Mouse (Mus musculus) left cerebral cortex, postnatal 36 days (tissue): Measurements from ENCODE around the gene Otud3. TPM values are rescaled to one million over a fixed set of nuclear protein-coding genes. Genes with fewer than 3 reads are reported as not detected.

ENCODE experiments used
- DNase-seq, 2 experiments: peaks; one replicate each; pipeline ENCODE4 v3.0.0; 2021 to 2022; ENCODE audit warnings: low spot score in 2 of 2, mixed read lengths in 1 of 2
- intact Hi-C: fragments of 180-260 bp; cut with DNase I; formaldehyde crosslinking; loops from one replicate; pipeline ENCODE4 v1.15.1; 2025
- total RNA-seq, 2 experiments: library from RNA; stranded (reverse); gene quantifications; 2 replicates each; pipeline ENCODE4 v1.2.3; 2021

Gene Otud3
- total RNA-seq, 2 experiments from 2014 or later, result 18.1 to 18.3 TPM

- intact Hi-C loops, result loop anchor here (10.0 kb wide), 1 partner anchor 294 kb away; no protein-coding TSS in a partner anchor
- DNase-seq, result peak in 1 of 2 experiments; percentile 32
Observed at GRCm38 (mm10) chr4:138859245-138859644, 54.5 kb downstream of the Otud3 start.

- intact Hi-C loops, result loop anchor here (10.0 kb wide), 1 partner anchor 294 kb away; no protein-coding TSS in a partner anchor
- peak in 1 of 2 experiments; percentile 35 for DNase-seq
Observed at GRCm38 (mm10) chr4:138858446-138858845, 55.3 kb downstream of the Otud3 start.

- intact Hi-C loops, result loop anchor here (10.0 kb wide), 1 partner anchor 293 kb away; no protein-coding TSS in a partner anchor
- DNase-seq, result no peak
Observed at GRCm38 (mm10) chr4:138857576-138857975, 56.2 kb downstream of the Otud3 start.

- intact Hi-C loops, result loop anchor here (10.0 kb wide), 1 partner anchor 292 kb away; no protein-coding TSS in a partner anchor
- peak; percentile 61 to 62 for DNase-seq
Observed at GRCm38 (mm10) chr4:138856491-138856890, 57.3 kb downstream of the Otud3 start.

GRCm38 (mm10) chr4:138855092-138855632 is 58.6 kb downstream of the Otud3 start:
- DNase-seq, result peak in 1 of 2 experiments; percentile 32
- intact Hi-C loops, result loop anchor here (10.0 kb wide), 1 partner anchor 290 kb away; no protein-coding TSS in a partner anchor

GRCm38 (mm10) chr4:138852961-138853360 is 60.8 kb downstream of the Otud3 start:
- DNase-seq, result peak in 1 of 2 experiments; percentile 22
- intact Hi-C loops, result loop anchor here (5.0 to 10.0 kb wide), 2 partner anchors 51 to 288 kb away; no protein-coding TSS in a partner anchor

- intact Hi-C loops, result loop anchor here (1.0 to 10.0 kb wide), 5 partner anchors 49 to 404 kb away; no protein-coding TSS in a partner anchor
- DNase-seq, result peak; percentile 83 to 86
Observed at GRCm38 (mm10) chr4:138851463-138851862, 62.3 kb downstream of the Otud3 start.

Other genes with a start within 250 kb of the Otud3 start
- under 1 TPM; 0.22 to 0.39 TPM for gene Pla2g2c, start 189.2 kb downstream of the Otud3 start, total RNA-seq
- 1 to 10 TPM; 1.3 to 1.5 TPM for gene Ubxn10, start 176.8 kb downstream of the Otud3 start, total RNA-seq
- gene Pla2g2f, start 156.3 kb downstream of the Otud3 start, total RNA-seq, result not detected
- under 1 TPM; 0.52 to 0.68 TPM for gene Pla2g2d, start 138.2 kb downstream of the Otud3 start, total RNA-seq
- 1 to 10 TPM; 2.6 to 6.2 TPM for gene Pla2g5, start 50.5 kb downstream of the Otud3 start, total RNA-seq
- gene Gm13030, start 40.0 kb downstream of the Otud3 start, total RNA-seq, result not detected
- gene Pla2g2e, start 36.0 kb downstream of the Otud3 start, total RNA-seq, result not detected
- gene Rnf186, start 53.2 kb upstream of the Otud3 start, total RNA-seq, result not detected
- gene Tmco4, start 58.9 kb upstream of the Otud3 start, total RNA-seq, result 1 to 10 TPM; 2.6 to 2.7 TPM
- 1 to 10 TPM; 6.6 to 8.5 TPM for gene Htr6, start 161.6 kb upstream of the Otud3 start, total RNA-seq
- gene Nbl1, start 179.0 kb upstream of the Otud3 start, total RNA-seq, result 10 to 100 TPM; 73.0 to 76.2 TPM
- 100 to 1,000 TPM; 196 to 197 TPM for gene Minos1, start 217.2 kb upstream of the Otud3 start, total RNA-seq